Mouse (Mus musculus) kidney, adult 2 months (tissue): ENCODE data around the gene Asb5.

Source experiments
- CTCF ChIP-seq: fragments of 200-500 bp; conservative IDR thresholded peaks from 2 replicates; pipeline ENCODE4 v1.5.1; 2011; ENCODE audit warnings: low read depth, mild to moderate bottlenecking, control low read depth, low read length, moderate library complexity, mixed read lengths; ENCODE audit not compliant: insufficient read depth, insufficient read length
- POLR2A ChIP-seq: fragments of 200-500 bp; IDR thresholded peaks from one replicate; pipeline ENCODE4 v1.6.1; 2011; ENCODE audit warnings: low read depth, low read length, control low read depth

GRCm38 (mm10) chr8:54529382-54530296 is at the start of gene Asb5, which contains the start of gene Spcs3:
- TF ChIP-seq CTCF (no peak), POLR2A (peak; percentile 78)
